Mouse (Mus musculus): Measurements from ENCODE around the gene Kif26a. TPM values are rescaled to one million over a fixed set of nuclear protein-coding genes. Genes with fewer than 3 reads are reported as not detected.

The Kif26a gene
- total RNA-seq (2014; rRNA removed) (50.4 and 55.1 TPM in 2 replicates), polyA plus RNA-seq (2015; fragmentation: Nextera tagmentation; extraction: Ambion mirVana) (5.0 and 6.2 TPM in 2 replicates)

DNA sequence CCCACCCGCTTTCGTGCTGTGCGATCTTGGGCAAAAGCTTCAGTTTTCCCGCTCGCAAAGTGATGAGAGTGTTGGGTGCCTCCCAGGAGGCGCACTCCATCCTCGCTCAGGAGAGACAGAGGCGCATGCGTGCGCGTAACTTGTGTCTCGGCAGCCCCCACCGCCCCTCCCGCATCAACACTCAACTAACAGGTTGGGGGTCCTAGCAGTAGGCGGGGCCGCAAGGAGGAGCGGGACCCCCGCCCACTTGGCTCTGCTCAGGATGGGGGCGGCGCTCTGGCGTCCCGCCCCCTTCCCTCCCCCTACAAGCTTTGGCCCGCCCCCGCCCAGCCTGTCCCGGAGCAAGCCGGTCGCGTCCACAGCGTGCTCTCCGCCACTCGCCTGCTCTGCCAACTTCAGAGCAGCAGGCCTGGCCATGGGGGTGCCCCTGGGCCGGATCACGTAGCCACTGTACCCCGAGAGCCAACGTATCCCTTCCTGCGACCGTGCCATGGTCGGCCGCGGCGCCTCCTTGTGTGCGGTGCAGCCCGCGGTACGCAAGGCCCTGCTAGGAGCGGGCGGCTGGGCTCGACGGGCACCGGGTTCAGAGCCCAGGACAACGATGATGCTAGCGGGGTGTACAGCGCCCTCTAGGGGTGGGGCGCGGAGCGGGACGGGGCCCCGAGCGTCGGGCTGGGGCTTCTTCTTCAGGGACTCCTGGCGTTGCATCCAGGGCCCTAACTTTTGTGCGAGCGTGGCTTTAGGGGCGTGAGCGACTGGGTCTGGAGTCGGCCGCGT lies at the start of gene Kif26a:
Gene Kif26a (plus strand): TSS at position 334 of the 777 bp plus-strand sequence.
- peaks cover 4% of the 10 kb centered on the region for H3K27me3 ChIP-seq (ENCODE audit: insufficient read depth, low read length)
- peak within 1 kb of the TSS; percentile 90 for H3K4me2 ChIP-seq (ENCODE audit: low read depth)
- ATAC-seq (peak; percentile 64), DNase-seq (peak; percentile 89)
- H3K27ac ChIP-seq (ENCODE audit: low read depth, low read length): peak within 1 kb of the TSS; percentile 77
- H3K4me3 ChIP-seq (ENCODE audit: low read depth, low read length): peak within 1 kb of the TSS; percentile 59
- peak; percentile 81 for TF ChIP-seq CTCF (IDR thresholded peaks at IDR 0.05; ENCODE audit: low read depth)
- no peaks in the 10 kb centered on the region for H3K9me3 ChIP-seq (ENCODE audit: low read length)
- peaks cover 10% of the 10 kb centered on the region; the same call in 1 of the 2 replicates for H3K4me1 ChIP-seq (ENCODE audit: insufficient read depth)
- no peaks in the 10 kb centered on the region for H3K36me3 ChIP-seq (ENCODE audit: insufficient read depth)
- WGBS: under 1% methylated on average over 67 of the region's 68 CpGs
- peak within 1 kb of the TSS; percentile 69 for H3K9ac ChIP-seq

DNA sequence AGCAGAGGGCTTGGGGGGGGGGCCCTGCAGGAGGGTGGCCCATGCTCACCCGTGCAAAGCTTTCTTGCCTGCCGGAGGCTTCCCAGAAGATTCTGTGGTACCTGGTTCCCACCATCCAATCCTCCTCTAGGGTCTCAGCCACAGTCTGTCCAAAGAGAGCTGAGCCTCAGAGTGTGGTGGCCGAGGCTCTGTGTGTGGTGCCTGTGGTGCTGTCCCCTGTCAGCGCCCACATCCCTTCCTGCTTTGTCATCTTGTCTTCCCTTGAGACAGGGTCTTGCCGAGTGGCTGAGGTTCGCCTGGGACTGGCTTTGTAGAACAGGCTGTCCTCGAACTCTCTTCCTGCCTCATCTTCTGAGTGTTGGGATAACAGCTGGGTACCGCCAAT lies 49.3 kb upstream of the Kif26a start:
- Histone ChIP-seq H3K4me1 (ENCODE audit: insufficient read depth) (no peaks in the 10 kb centered on the region), H3K4me3 (ENCODE audit: low read depth, low read length) (no peak overlapping the region), H3K4me2 (ENCODE audit: low read depth) (no peak overlapping the region), H3K27me3 (ENCODE audit: insufficient read depth, low read length) (no peaks in the 10 kb centered on the region), H3K9me3 (ENCODE audit: low read length) (no peaks in the 10 kb centered on the region), H3K27ac (ENCODE audit: low read depth, low read length) (no peak overlapping the region), H3K36me3 (ENCODE audit: insufficient read depth) (no peaks in the 10 kb centered on the region), H3K9ac (no peak overlapping the region)
- no peak for DNase-seq
- no peak for TF ChIP-seq CTCF (IDR thresholded peaks at IDR 0.05; ENCODE audit: low read depth)
- WGBS: 80% methylated on average over 8 of the region's 8 CpGs
- ATAC-seq: no peak

DNA sequence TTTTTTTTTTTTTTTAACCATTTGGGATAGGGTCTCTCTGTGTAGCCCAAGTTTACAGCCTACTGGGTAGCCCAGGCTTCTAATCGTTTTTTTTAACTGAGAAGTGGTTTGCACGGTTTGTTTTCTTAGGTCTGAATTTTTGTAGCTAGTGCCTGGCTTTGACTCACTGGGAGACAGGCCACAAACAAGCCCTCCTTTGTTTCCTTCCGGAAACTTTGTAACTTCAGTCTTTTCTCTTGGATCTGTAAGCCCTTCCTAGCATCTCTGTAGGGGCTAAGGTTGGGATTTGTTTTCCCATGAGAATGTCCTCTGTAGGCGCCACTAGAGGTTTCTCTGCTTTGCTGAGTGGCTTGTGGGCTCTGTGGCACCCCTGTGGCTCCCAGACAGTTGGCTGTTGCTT lies 45.9 kb upstream of the Kif26a start:
- H3K4me2 ChIP-seq (ENCODE audit: low read depth): no peak overlapping the region
- no peaks in the 10 kb centered on the region for H3K36me3 ChIP-seq (ENCODE audit: insufficient read depth)
- H3K9me3 ChIP-seq (ENCODE audit: low read length): no peaks in the 10 kb centered on the region
- DNase-seq (no peak), ATAC-seq (no peak)
- no peak overlapping the region for H3K27ac ChIP-seq (ENCODE audit: low read depth, low read length)
- H3K4me3 ChIP-seq (ENCODE audit: low read depth, low read length): no peak overlapping the region
- TF ChIP-seq CTCF (IDR thresholded peaks at IDR 0.05; ENCODE audit: low read depth): no peak
- H3K9ac ChIP-seq: no peak overlapping the region
- H3K4me1 ChIP-seq (ENCODE audit: insufficient read depth): no peaks in the 10 kb centered on the region
- H3K27me3 ChIP-seq (ENCODE audit: insufficient read depth, low read length): no peaks in the 10 kb centered on the region
- 47% methylated on average over 4 of the region's 4 CpGs for WGBS

DNA sequence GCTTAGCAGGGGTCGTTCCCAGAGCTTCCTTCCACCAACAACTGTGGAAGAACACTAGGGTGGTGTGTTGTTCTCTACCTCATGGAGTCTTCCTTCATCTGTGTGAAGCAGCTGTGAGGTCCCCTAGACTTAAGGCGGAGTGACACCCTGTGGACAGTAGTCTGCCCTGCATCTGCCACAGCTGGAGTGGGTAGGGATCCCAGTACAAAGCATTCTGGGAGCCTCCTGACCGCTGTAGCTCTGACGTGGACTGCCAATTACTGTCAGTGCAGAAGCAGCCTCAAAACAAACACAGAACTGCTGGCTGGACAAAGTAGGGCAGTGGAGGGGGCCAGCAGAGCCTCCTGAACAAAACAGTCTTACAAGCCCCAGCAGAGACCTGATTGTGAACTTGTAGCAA lies 45.0 kb upstream of the Kif26a start:
- Histone ChIP-seq H3K36me3 (ENCODE audit: insufficient read depth) (no peaks in the 10 kb centered on the region), H3K9me3 (ENCODE audit: low read length) (no peaks in the 10 kb centered on the region), H3K4me2 (ENCODE audit: low read depth) (no peak overlapping the region), H3K4me3 (ENCODE audit: low read depth, low read length) (no peak overlapping the region), H3K27ac (ENCODE audit: low read depth, low read length) (no peak overlapping the region), H3K27me3 (ENCODE audit: insufficient read depth, low read length) (no peaks in the 10 kb centered on the region), H3K4me1 (ENCODE audit: insufficient read depth) (no peaks in the 10 kb centered on the region), H3K9ac (no peak overlapping the region)
- peak; percentile 22; the same call in 1 of the 2 replicates for TF ChIP-seq CTCF (IDR thresholded peaks at IDR 0.05; ENCODE audit: low read depth)
- WGBS: 52% methylated on average over 4 of the region's 4 CpGs
- ATAC-seq (peak; percentile 38; the same call in 1 of the 2 replicates), DNase-seq (no peak)

DNA sequence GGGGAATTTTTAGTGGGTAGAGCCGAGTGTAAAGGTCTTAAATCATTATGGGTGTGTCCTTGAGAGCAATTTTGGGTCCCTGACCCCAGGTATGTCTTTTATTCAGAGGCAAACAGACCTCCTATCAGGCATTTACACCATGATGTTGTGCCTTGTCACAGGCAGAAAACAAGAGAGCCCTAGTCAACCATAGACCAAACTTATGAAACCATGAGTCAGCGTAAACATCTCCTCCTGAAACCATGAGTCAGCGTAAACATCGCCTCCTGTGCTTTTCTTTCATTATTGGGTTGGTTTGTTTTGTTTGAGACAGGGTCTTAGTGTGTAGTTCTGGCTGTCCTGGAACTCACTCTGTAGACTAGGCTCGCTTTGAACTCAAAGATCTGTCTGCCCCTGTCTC lies 42.8 kb upstream of the Kif26a start:
- TF ChIP-seq CTCF (IDR thresholded peaks at IDR 0.05; ENCODE audit: low read depth): no peak
- no peak for ATAC-seq
- Histone ChIP-seq H3K36me3 (ENCODE audit: insufficient read depth) (no peaks in the 10 kb centered on the region), H3K4me3 (ENCODE audit: low read depth, low read length) (no peak overlapping the region), H3K9ac (no peak overlapping the region), H3K4me2 (ENCODE audit: low read depth) (no peak overlapping the region), H3K27ac (ENCODE audit: low read depth, low read length) (no peak overlapping the region), H3K9me3 (ENCODE audit: low read length) (no peaks in the 10 kb centered on the region), H3K4me1 (ENCODE audit: insufficient read depth) (no peaks in the 10 kb centered on the region), H3K27me3 (ENCODE audit: insufficient read depth, low read length) (no peaks in the 10 kb centered on the region; the same call in 1 of the 2 replicates)
- no peak for DNase-seq
- 91% methylated on average over 5 of the region's 5 CpGs for WGBS

DNA sequence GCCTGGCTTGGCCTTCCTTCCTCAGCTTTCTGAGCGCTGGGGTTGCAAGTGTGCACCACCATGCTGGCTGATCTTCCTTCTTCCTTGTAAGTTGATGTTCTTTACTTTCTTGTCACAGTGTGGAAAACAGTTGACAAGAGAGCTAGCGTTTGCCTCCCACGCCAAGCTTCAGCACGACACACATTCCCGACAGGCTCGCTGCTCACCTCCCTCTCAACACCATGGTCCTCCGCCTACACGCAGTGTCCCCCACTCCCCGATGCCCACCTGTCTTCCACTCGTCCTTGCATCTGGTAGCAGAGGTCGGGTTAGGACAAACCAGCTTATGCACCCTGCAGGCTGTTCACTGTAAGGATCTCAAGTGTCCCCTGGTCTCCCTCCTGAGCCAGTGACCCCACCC lies 41.1 kb upstream of the Kif26a start:
- Histone ChIP-seq H3K4me2 (ENCODE audit: low read depth) (no peak overlapping the region), H3K4me1 (ENCODE audit: insufficient read depth) (no peaks in the 10 kb centered on the region), H3K9me3 (ENCODE audit: low read length) (no peaks in the 10 kb centered on the region), H3K9ac (no peak overlapping the region), H3K36me3 (ENCODE audit: insufficient read depth) (no peaks in the 10 kb centered on the region), H3K27ac (ENCODE audit: low read depth, low read length) (no peak overlapping the region), H3K4me3 (ENCODE audit: low read depth, low read length) (no peak overlapping the region), H3K27me3 (ENCODE audit: insufficient read depth, low read length) (no peaks in the 10 kb centered on the region; the same call in 1 of the 2 replicates)
- DNase-seq: no peak
- 88% methylated on average over 11 of the region's 11 CpGs for WGBS
- no peak for TF ChIP-seq CTCF (IDR thresholded peaks at IDR 0.05; ENCODE audit: low read depth)
- ATAC-seq: no peak

DNA sequence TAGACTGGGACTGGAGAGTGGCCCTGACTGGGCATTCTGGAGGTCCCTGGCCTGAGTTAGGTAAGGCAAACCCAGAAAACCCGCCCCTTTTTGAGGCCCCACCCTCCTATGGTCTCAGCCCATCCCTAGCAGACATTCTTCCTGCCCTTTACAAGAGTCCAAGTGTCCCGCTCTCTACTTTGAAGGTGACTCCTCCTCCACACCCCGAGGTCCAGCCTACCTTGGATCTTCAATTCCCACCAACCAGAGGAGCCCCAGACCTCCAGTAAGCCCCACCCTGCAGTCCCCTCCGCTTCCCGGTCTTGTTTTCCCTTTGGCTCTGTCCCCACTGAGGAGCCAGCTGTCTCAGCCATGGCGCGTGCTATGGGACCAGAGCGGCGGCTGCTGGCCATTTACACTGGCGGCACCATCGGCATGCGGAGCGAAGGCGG lies 39.5 kb upstream of the Kif26a start, which contains the start of gene Aspg:
Gene Aspg (plus strand): TSS at position 139 of the 431 bp plus-strand sequence.
- ATAC-seq (peak; percentile 34; the same call in 1 of the 2 replicates), DNase-seq (no peak)
- H3K27me3 ChIP-seq (ENCODE audit: insufficient read depth, low read length): no peaks in the 10 kb centered on the region; the same call in 1 of the 2 replicates
- H3K9ac ChIP-seq: no peak within 1 kb of the TSS
- WGBS: 5% methylated on average over 14 of the region's 14 CpGs
- no peaks in the 10 kb centered on the region for H3K4me1 ChIP-seq (ENCODE audit: insufficient read depth)
- no peak within 1 kb of the TSS for H3K27ac ChIP-seq (ENCODE audit: low read depth, low read length)
- no peaks in the 10 kb centered on the region for H3K36me3 ChIP-seq (ENCODE audit: insufficient read depth)
- H3K4me3 ChIP-seq (ENCODE audit: low read depth, low read length): no peak within 1 kb of the TSS
- no peak within 1 kb of the TSS for H3K4me2 ChIP-seq (ENCODE audit: low read depth)
- H3K9me3 ChIP-seq (ENCODE audit: low read length): no peaks in the 10 kb centered on the region
- no peak for TF ChIP-seq CTCF (IDR thresholded peaks at IDR 0.05; ENCODE audit: low read depth)

All from forebrain, postnatal 0 days (tissue).